15 mouse cellular contexts compared by ENCODE assay signal in the genomic region with DNA sequence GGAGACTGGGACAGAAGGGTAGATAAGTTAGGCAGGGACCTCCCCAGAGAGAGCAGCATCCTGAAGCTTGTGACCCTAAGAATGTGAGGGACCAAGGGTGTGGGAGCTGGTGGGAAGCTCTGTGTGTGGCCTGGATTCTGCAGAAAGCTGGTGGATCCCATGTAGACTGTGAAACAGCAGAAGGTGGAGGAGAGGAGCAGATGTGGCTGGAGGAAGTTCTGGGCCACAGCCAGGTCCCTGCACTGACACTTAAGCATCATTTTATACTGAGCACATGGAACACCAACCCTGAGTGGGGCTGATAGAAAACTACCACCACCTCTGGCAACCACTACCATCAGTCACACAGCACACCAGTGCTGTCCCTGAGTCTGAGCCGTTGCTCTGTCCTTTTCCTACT.
"Had no signal": no experiment of that assay in that cellular context is flagged by ENCODE, and none has a peak within 500 bp of the region (broad histone marks: within the 10 kb centered on the region; RNA-seq: fewer than 3 reads in every experiment).

No protein-coding gene starts in this region.

- H3K36me3 ChIP-seq: liver, embryonic 15.5 days; lung, embryonic 15.5 days; midbrain, embryonic 13.5 days; midbrain, embryonic 15.5 days; neural tube, embryonic 12.5 days had no signal

- DNase-seq: liver, postnatal 0 days; lung, adult 2 months; lung, postnatal 14 days; lung, postnatal 36 days; spleen, adult 18-20 months; thymus, adult 2 months; thymus, postnatal 25 days; thymus, postnatal 4 days had no signal

- H3K27ac ChIP-seq: liver, embryonic 15.5 days; lung, embryonic 15.5 days; macrophage; midbrain, embryonic 13.5 days; midbrain, embryonic 15.5 days; neural tube, embryonic 12.5 days had no signal

- H3K4me3 ChIP-seq: liver, embryonic 15.5 days; lung, embryonic 15.5 days; megakaryocyte, embryonic 14.5 days; midbrain, embryonic 13.5 days; midbrain, embryonic 15.5 days; neural tube, embryonic 12.5 days had no signal
